Mouse (Mus musculus): ENCODE measurements around the gene Slc26a10.
"Not testable (repeated sequence)": the region's sequence is repeated elsewhere in the genome, so short reads cannot be mapped to it uniquely, and the experiment has no call there.

Slc26a10 gene

DNA sequence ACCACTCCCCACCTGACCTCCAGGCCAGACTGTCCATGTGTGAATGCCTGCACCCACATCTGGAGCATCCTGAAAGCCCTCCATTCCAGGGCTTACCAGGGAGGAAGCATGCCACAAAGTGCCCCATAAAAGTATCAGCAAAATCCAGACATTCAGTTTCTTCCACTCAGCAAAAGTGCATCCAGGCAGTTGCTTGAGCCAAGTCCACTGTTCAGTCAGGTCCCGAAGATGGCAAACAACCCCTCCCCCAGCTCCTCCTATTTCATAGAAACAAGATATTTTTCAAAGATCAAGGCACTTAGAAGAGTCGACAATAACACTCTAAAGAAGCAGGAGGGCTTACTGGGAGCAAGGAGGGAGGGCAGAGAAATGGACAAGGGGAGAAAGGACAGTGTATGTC is 18.0 kb upstream of the Slc26a10 start:
- no peak for DNase-seq (ENCODE audit: low spot score)

- no peak for DNase-seq (ENCODE audit: low spot score)
Observed at GRCm38 (mm10) chr10:127197505-127198110, 17.2 kb upstream of the Slc26a10 start.

DNA sequence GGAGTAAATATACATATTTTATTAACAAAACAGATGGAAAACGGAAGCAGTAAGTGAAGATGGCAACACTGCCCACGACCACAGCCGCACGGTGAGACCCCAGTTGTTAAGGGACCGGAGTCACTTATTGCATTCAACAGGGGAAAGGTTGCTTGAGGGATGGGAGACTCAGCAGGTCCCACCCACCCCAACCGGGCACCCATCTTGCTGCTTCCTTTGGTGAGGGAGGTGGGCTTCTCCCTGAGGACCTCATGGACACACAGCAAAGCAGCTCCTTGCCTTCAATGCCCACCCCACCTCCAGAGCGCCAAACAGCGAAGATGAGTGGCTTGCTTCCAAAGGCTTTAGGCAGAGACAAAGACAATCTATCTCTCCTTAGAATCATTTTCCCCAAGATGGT is 16.7 kb upstream of the Slc26a10 start:
- no peak for DNase-seq (ENCODE audit: low spot score)

- DNase-seq (ENCODE audit: low spot score) = no peak
Observed at GRCm38 (mm10) chr10:127196392-127196791, 15.9 kb upstream of the Slc26a10 start.

- DNase-seq (ENCODE audit: low spot score) = no peak
Observed at GRCm38 (mm10) chr10:127195328-127196129, 15.1 kb upstream of the Slc26a10 start, which contains the start of gene Dtx3. Gene Dtx3 (minus strand): TSS chr10:127195728.

- no peak for DNase-seq (ENCODE audit: low spot score)
Observed at GRCm38 (mm10) chr10:127194428-127195327, 14.2 kb upstream of the Slc26a10 start.

GRCm38 (mm10) chr10:127193011-127193410 is 12.6 kb upstream of the Slc26a10 start:
- DNase-seq (ENCODE audit: low spot score) = no peak

DNA sequence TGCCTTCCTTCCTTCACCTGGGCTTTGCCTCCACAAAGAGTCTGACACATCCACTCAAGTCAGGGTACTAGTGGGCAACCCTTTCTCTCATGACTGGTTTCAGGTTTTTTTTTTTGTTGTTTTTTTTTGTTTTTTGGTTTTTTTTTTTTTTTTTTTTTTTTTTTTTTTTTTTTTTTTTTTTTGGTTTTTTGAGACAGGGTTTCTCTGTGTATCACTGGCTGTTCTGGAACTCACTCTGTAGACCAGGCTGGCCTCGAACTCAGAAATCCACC is 11.5 kb upstream of the Slc26a10 start:
- DNase-seq (ENCODE audit: low spot score) = not testable (repeated sequence)

DNA sequence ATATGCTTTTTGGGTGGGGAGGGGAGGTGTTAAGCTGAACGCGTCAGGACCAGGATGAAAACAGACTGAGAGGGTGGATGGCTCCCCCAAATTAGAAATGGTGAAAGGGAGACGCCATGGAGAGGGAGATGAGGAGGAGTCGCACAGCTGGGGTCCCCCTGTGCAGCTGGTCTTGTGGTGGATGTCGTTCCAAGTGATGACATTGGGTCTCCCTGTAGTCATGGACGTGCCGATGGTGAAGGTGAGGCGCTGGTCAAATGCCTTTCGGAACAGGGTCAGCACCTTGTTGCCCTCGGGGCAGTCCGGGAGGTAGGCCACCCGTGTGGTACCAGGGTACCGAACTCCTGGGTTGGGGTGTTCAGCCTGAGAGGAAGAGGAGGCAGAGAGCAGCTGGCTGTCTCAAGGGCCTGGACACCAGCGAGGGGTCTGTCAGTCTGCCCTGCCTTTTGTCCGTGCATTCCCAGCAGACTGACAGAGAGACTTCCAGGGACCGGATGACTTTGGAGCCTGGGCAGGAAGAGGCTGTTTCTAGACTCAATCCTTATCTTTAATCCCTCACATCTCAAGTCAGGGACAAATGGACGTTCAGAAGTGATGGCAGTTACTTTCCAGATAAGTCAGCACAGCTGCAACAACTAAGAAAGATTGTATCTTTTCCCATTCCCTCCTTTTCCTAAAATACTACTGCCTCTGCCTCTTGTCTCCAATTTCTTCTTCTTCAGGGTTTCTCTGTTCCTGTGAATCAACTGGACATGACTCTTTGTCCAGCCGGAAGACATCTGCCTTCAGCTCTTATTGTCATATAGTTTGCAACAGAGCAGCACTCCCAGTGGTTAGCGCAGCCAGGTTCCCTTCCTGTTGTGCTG is 11.0 kb upstream of the Slc26a10 start:
- DNase-seq (ENCODE audit: low spot score) = no peak

- DNase-seq (ENCODE audit: low spot score) = no peak
Observed at GRCm38 (mm10) chr10:127190398-127191190, 10.1 kb upstream of the Slc26a10 start.

DNA sequence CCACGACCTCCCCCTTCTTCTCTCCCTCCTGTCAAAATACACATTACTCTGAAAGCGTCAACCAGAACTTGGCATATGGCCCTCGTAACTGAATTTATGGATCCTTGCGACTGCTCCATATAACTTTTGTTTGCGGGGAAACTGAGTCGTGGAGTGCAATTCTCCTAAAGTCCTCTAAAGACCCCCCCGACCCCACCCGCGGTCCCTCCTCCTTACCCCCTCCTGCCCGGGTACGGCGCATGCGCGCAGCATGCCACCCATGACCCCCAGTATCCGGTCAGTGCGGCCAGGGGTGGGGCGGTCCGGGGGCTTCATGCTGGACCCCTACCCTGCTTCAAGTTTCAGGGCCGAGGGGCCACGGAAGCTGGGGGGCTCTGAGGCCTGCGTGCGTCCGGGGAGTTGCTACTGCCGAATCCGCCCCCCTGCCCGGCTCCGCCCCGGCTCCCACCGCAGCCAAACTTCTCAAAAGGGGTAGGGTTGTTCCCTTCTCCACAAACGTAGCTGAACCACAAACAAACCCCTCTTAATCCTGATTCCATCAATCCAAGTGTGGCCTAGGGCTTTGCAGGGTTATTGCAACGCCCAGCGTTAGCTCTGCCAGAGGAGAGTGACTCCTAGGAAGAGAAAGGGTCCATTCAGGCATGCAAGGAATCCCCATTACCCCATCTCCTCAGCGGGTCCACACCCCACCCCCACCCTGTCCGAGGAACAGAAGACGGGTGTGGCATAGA is 9.4 kb upstream of the Slc26a10 start, which contains the start of gene Arhgef25:
Gene Arhgef25, minus strand, starts transcription at position 433 of the 731 bp plus-strand sequence.
- DNase-seq (ENCODE audit: low spot score) = no peak

DNA sequence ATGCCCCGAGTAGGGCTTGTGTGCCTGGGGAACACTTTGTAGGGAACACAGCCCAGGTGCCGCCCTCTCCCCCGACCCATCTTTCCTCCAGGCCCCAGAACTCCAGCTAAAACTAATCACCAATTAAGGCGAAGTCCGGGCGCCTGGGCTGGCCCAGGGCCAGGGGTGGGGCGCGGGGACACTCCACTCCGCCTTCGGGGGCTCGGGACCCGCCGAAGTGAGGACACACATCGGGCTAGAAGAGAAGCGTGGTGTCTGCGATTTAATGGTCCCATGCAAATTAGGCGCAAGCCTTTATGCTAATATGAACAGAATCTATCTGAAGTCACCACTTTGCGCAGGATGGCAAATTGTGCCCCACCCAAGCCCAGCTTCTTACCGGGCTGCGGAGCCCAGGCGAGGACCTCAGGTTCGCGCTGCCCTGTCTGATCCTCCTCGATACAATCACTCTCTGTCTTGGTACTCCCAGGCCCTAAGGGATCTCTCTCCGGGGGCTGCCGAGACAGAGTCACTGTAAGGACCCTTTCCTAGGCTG is 8.7 kb upstream of the Slc26a10 start:
- DNase-seq (ENCODE audit: low spot score) = no peak

- DNase-seq (ENCODE audit: low spot score) = no peak
Observed at GRCm38 (mm10) chr10:127188465-127189115, 8.1 kb upstream of the Slc26a10 start.

DNA sequence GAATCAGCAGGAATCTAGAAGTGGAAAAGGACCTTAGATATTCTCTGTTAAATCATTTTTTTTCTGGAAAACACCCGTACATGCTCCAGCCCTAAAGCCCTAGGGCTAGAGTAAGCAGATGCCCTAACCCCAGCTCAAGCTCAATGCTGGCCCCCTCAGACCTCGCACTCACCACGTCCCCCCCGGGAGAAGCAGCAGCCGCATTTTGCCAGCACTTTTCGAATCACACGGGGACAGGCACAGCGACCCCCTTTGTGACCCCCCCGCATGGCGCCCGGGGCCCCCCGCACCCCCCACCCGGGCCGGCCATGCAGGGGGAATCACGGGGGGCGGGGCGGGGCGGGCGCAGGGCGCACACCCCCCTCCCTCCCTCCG is 7.6 kb upstream of the Slc26a10 start:
- no peak for DNase-seq (ENCODE audit: low spot score)

DNA sequence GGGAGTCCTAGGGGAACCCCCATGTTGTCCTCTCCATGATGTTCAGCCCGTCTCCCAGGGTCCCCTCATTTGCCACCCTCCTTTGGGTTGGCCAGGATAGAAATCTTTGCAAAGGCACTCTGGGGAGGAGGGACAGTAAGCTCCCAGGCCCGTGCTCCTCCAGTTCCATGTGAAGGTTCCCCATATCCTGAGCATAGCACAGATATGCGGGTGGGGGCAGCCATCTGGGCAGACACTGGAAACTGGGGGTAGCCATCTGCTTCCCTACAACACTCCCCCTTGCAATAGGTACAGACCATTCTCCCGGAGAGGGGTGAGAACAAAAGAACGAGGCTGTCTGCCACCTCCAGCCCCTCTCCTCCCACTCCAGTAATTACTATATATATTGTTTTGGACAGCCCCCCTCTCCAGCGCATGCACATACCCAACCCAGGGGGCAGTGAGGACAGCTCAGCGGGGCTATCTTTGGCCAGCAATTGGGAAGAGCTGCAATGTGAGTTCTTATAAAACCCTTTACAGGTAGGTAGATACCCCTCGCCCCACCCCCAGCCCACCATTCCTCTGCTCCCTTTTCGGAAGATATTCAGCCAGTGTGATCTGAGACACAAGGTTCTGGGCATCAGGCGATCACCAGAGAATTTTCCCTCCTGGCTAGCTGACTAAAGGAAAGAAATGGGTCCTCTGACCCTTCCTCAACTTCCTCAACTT is 7.1 kb upstream of the Slc26a10 start:
- no peak for DNase-seq (ENCODE audit: low spot score)

DNA sequence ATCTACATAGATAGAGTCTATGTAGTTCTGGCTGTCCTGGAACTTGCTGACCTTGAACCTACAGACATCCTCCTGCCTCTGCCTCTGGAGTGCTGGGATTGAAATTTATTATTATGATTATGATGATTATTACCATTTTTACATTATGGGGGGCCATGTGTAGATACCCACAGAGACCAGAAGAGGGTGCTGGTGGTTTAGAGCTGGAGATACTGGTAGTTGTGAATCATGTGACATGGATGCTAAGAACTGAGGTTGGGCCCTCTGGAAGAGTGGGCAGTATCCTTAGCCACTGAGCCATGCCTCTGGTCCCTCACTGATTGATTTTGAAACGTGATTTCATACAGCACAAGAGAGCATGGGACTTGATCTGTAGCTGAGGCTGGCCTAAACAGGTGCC is 6.0 kb upstream of the Slc26a10 start:
- no peak for DNase-seq (ENCODE audit: low spot score)

DNA sequence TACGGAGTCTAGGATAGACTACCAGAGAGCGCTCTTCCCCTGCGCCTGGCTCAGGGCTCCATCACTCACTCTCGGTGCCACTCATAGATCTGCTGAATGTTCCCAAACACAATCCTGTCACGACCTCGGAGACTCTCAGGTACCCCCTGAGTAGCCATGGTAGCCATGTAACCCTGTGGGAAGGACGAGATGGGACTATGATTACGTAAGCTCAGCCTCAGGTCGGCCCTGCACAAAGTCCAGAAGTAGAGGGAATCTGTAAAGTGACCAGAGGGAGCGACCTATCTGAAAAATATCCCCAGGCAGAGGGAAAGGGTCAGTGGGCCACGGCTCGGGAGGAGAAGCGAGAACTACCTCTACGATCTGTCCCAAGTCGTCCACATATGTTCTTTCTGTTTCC is 5.1 kb upstream of the Slc26a10 start:
- no peak for DNase-seq (ENCODE audit: low spot score)

GRCm38 (mm10) chr10:127185101-127185500 is 4.7 kb upstream of the Slc26a10 start:
- no peak for DNase-seq (ENCODE audit: low spot score)

- DNase-seq (ENCODE audit: low spot score) = no peak
Observed at GRCm38 (mm10) chr10:127183759-127184158, 3.3 kb upstream of the Slc26a10 start.
